Mouse (Mus musculus): ENCODE data around the gene Megf11.

DNA sequence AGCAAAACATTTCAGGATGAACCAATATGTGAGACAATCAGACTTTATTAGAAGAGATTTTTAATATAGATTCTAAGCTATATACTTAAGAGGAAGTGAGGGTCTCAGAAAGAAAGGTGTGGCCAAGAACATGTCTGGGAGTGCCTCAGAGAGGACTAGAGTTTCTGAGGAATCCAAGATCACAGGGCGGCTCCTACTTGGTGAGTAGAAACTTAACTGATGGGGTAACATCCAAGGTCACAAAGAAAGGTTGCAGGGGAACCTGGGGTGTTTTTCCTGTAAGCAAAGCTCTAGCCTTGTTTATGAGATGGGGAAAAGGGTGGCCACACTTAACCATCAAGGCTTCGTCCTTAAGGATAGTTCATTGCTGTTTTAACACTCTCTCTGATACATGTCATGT lies 353.6 kb downstream of the Megf11 start:
- TF ChIP-seq CTCF (IDR thresholded peaks at IDR 0.05; ENCODE audit: low read depth) (no peak), EP300 (IDR thresholded peaks at IDR 0.05; ENCODE audit: low read depth) (no peak)
